Mouse (Mus musculus) neural tube, embryonic 15.5 days (tissue): ENCODE results near the gene Ackr3. TPM values are rescaled to one million over a fixed set of nuclear protein-coding genes. Genes with fewer than 3 reads are reported as not detected.

Source experiments
- ATAC-seq: fragments of 200-750 bp; cut with Nextera tagmentation; 2 replicates; pipeline ENCODE4 v1.8.0; 2017; ENCODE audit warnings: mild to moderate bottlenecking, moderate TSS enrichment, moderate library complexity; ENCODE audit not compliant: low FRiP score
- H3K27ac ChIP-seq: fragments of 300-500 bp; sonication (generic); replicated peaks from 2 replicates; pipeline ENCODE4 v1.5.1; 2015; ENCODE audit warnings: mild to moderate bottlenecking, inconsistent platforms
- H3K27me3 ChIP-seq: fragments of 300-500 bp; sonication (generic); replicated peaks from 2 replicates; pipeline ENCODE4 v1.6.1; 2015; ENCODE audit warnings: inconsistent platforms
- H3K36me3 ChIP-seq: fragments of 300-500 bp; sonication (generic); 2 replicates; pipeline ENCODE4 v1.6.1; 2015; ENCODE audit warnings: inconsistent platforms
- H3K4me1 ChIP-seq: fragments of 300-500 bp; sonication (generic); 2 replicates; pipeline ENCODE4 v1.6.1; 2015; ENCODE audit warnings: inconsistent platforms
- H3K4me2 ChIP-seq: fragments of 300-500 bp; sonication (generic); 2 replicates; pipeline ENCODE4 v1.6.1; 2015; ENCODE audit warnings: inconsistent platforms, mild to moderate bottlenecking, moderate library complexity
- H3K4me3 ChIP-seq: fragments of 300-500 bp; sonication (generic); replicated peaks from 2 replicates; pipeline ENCODE4 v1.5.1; 2015; ENCODE audit warnings: mild to moderate bottlenecking, inconsistent platforms
- H3K9ac ChIP-seq: fragments of 300-500 bp; sonication (generic); replicated peaks from 2 replicates; pipeline ENCODE4 v1.6.1; 2015; ENCODE audit warnings: mild to moderate bottlenecking, inconsistent platforms
- H3K9me3 ChIP-seq: fragments of 300-500 bp; sonication (generic); replicated peaks from 2 replicates; pipeline ENCODE4 v1.6.1; 2016; ENCODE audit warnings: inconsistent platforms
- WGBS: fragments of 180-500 bp; shearing (Covaris S2); methylation state at CpG from one replicate; pipeline ENCODE4 v1.1.7; 2015; ENCODE audit warnings: mixed read lengths; 5-methylcytosine and 5-hydroxymethylcytosine counted together
- polyA plus RNA-seq: library from polyadenylated mRNA; unstranded; fragments of >200 nt; fragmentation: Nextera tagmentation; extraction: Ambion mirVana; gene quantifications from 2 replicates; pipeline ENCODE4 v1.2.1, GENCODE M21; 2015

The Ackr3 gene
- polyA plus RNA-seq, 1 experiment from 2014 or later = 7.5 TPM

GRCm38 (mm10) chr1:90246800-90247199 is 43.0 kb downstream of the Ackr3 start:
- WGBS = 47% methylated on average over 1 of the region's 1 CpGs
- ATAC-seq = no peak

DNA sequence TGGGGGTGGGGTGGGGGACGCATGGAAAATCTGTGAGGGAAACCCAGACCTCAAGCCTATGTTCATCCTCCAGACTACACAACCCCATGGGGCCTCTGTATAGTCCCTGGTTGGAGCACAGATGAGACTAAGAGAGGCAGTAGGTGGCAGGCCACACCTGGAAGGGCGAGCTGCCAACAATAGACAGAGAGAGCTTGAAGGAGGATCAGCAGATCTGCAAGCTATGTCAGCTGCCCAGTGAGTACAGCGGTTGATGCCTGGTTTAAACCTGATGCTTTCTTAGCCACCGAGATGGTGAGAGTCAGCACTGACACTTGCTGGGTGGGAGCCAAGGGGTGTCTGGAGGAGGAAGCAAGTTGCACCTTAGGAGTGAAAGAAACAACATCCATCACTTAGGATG is 43.5 kb downstream of the Ackr3 start:
- ATAC-seq = no peak
- Histone ChIP-seq H3K27me3 (no peaks in the 10 kb centered on the region), H3K4me2 (no peak overlapping the region), H3K9ac (no peak overlapping the region), H3K4me3 (no peak overlapping the region), H3K9me3 (no peaks in the 10 kb centered on the region), H3K36me3 (no peaks in the 10 kb centered on the region), H3K27ac (no peak overlapping the region), H3K4me1 (0 out of 2 replicates have a peak, but pooled peaks cover 5% of the 10 kb centered on the region)
- WGBS = 69% methylated on average over 4 of the region's 4 CpGs

More at GRCm38 (mm10) chr1:90246800-90247199, 43.0 kb downstream of the Ackr3 start:
- H3K4me3 ChIP-seq = no peak overlapping the region
- H3K27me3 ChIP-seq = no peaks in the 10 kb centered on the region
- H3K36me3 ChIP-seq = no peaks in the 10 kb centered on the region
- H3K9me3 ChIP-seq = no peaks in the 10 kb centered on the region
- H3K4me1 ChIP-seq = 0 out of 2 replicates have a peak, but pooled peaks cover 5% of the 10 kb centered on the region
- H3K4me2 ChIP-seq = no peak overlapping the region
- no peak overlapping the region for H3K27ac ChIP-seq
- no peak overlapping the region for H3K9ac ChIP-seq

DNA sequence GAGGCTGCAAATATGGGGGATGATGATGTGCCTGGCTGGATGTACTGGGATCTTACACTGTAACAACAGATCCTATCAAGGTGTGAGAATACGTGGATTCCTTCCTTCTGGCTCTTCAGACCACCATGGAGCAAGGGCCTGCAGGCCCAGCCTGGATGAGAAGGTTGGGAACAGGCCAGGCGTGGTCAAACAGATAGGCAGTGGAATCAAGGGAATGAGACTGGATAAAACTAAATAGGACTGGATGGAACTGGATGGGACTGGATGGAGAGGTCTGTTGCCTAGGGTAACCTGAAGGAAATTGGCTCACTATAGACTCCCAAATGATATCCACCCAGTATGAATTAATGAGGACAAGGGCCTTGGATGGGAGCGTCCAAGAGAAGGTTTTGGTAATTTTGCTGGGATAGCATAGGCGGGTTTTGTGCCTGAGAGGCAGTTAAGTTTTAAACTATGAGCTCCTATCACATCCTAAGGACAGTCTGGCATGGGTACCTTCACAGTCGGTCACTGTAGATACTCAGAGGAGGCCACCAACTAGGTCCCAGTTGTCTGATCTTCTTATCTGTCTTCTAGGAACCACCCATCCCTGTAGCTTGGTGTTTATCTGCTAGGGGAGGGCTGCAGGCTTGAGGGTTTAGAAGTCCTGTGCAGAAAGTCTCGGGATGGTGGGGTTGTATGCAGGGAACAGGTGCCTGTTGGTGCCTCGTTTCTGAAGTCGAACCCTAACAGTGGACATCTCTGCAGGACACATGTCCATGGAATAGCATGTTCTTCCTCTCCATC is 44.2 kb downstream of the Ackr3 start:
- Histone ChIP-seq H3K4me3 (no peak overlapping the region), H3K4me1 (0 out of 2 replicates have a peak, but pooled peaks cover 5% of the 10 kb centered on the region), H3K27me3 (no peaks in the 10 kb centered on the region), H3K27ac (no peak overlapping the region), H3K36me3 (no peaks in the 10 kb centered on the region), H3K4me2 (no peak overlapping the region), H3K9me3 (no peaks in the 10 kb centered on the region), H3K9ac (no peak overlapping the region)
- WGBS = 95% methylated on average over 8 of the region's 8 CpGs
- no peak for ATAC-seq

DNA sequence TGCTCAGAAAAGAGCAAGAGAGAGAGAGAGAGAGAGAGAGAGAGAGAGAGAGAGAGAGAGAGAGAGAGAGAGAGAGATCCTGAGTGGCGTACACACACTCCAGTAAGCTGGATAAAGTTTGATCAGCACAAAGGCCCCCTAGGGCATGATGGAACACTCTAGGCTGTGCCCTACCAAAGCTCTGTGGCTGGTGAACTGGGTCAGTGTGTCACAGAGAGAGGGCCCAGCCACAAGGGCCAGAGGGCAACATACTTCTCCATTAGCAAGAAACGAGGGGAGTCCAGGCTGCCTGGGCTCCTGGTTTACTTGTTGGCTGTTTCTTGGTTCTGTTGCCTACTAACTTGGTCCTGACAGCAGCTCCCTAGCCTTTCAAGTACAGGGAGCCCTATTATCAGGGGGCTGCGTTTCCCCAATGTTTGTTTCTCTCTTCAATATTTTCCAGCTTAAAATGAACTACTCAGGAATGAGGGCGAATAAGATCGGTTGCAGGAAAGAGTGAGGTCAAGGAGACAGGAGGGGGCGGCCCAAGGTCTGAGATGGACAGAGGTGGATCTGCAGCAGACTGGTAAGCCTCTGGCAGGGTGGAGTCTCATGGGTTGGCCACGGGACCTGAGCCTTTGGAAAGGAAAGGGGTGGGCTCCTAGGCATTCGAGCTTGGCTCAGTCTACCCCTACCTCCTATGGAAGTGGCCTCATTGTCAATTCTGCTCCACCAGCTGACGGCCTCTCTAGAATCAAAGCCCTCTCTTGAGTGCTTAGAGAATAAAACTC is 45.4 kb downstream of the Ackr3 start:
- H3K4me2 ChIP-seq = no peak overlapping the region
- H3K27me3 ChIP-seq = no peaks in the 10 kb centered on the region
- WGBS = 78% methylated on average over 9 of the region's 9 CpGs
- no peak overlapping the region for H3K27ac ChIP-seq
- no peak for ATAC-seq
- no peak overlapping the region for H3K9ac ChIP-seq
- no peaks in the 10 kb centered on the region for H3K36me3 ChIP-seq
- 0 out of 2 replicates have a peak, but pooled peaks cover 5% of the 10 kb centered on the region for H3K4me1 ChIP-seq
- no peak overlapping the region for H3K4me3 ChIP-seq
- no peaks in the 10 kb centered on the region for H3K9me3 ChIP-seq

DNA sequence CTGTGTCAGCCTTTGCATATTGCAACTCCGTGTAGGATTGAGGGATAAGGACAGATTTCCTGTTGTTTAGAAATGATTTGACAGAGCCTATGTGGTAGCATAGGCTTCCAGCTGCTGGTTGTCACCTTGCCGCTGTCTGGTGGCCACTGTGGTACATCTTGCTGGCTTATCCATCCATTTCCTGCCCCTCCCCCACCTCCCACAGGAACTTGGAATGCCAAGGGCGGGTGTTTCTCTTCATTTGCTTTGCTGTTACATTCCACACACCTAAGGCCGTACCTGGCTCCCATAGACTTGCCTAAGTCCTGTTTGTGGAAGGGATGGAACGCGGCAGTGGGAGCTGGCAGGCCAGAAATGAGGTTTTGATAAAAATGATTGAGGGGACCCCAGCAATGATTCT is 46.6 kb downstream of the Ackr3 start:
- 82% methylated on average over 6 of the region's 6 CpGs for WGBS

GRCm38 (mm10) chr1:90251156-90251555 is 47.4 kb downstream of the Ackr3 start:
- no peak for ATAC-seq
- Histone ChIP-seq H3K4me3 (no peak overlapping the region), H3K9ac (no peak overlapping the region), H3K4me1 (0 out of 2 replicates have a peak, but pooled peaks cover 5% of the 10 kb centered on the region), H3K27me3 (no peaks in the 10 kb centered on the region), H3K4me2 (no peak overlapping the region), H3K27ac (no peak overlapping the region), H3K36me3 (no peaks in the 10 kb centered on the region), H3K9me3 (no peaks in the 10 kb centered on the region)
- WGBS = 71% methylated on average over 3 of the region's 3 CpGs

More for the DNA sequence above, 46.6 kb downstream of the Ackr3 start:
- Histone ChIP-seq H3K9ac (no peak overlapping the region), H3K36me3 (no peaks in the 10 kb centered on the region), H3K4me3 (no peak overlapping the region), H3K4me2 (no peak overlapping the region), H3K27ac (no peak overlapping the region), H3K27me3 (no peaks in the 10 kb centered on the region), H3K4me1 (0 out of 2 replicates have a peak, but pooled peaks cover 5% of the 10 kb centered on the region), H3K9me3 (no peaks in the 10 kb centered on the region)
- no peak for ATAC-seq

GRCm38 (mm10) chr1:90253465-90253864 is 49.7 kb downstream of the Ackr3 start:
- ATAC-seq = no peak
- no peaks in the 10 kb centered on the region for H3K27me3 ChIP-seq
- 0 out of 2 replicates have a peak, but pooled peaks cover 5% of the 10 kb centered on the region for H3K4me1 ChIP-seq
- H3K4me3 ChIP-seq = no peak overlapping the region
- no peaks in the 10 kb centered on the region for H3K36me3 ChIP-seq
- H3K27ac ChIP-seq = no peak overlapping the region
- H3K9me3 ChIP-seq = no peaks in the 10 kb centered on the region
- WGBS = 40% methylated on average over 10 of the region's 10 CpGs
- H3K4me2 ChIP-seq = no peak overlapping the region
- no peak overlapping the region for H3K9ac ChIP-seq

GRCm38 (mm10) chr1:90258253-90258887 is 54.6 kb downstream of the Ackr3 start:
- no peaks in the 10 kb centered on the region for H3K27me3 ChIP-seq
- 83% methylated on average over 11 of the region's 11 CpGs for WGBS
- no peak for ATAC-seq
- no peak overlapping the region for H3K27ac ChIP-seq
- no peaks in the 10 kb centered on the region for H3K36me3 ChIP-seq
- no peaks in the 10 kb centered on the region for H3K4me1 ChIP-seq
- H3K4me2 ChIP-seq = no peak overlapping the region
- no peak overlapping the region for H3K9ac ChIP-seq
- no peak overlapping the region for H3K4me3 ChIP-seq
- no peaks in the 10 kb centered on the region for H3K9me3 ChIP-seq

GRCm38 (mm10) chr1:90260704-90261581 is 57.2 kb downstream of the Ackr3 start:
- Histone ChIP-seq H3K4me1 (no peaks in the 10 kb centered on the region), H3K9ac (no peak overlapping the region), H3K36me3 (no peaks in the 10 kb centered on the region), H3K27ac (no peak overlapping the region), H3K27me3 (no peaks in the 10 kb centered on the region), H3K4me2 (no peak overlapping the region), H3K9me3 (no peaks in the 10 kb centered on the region), H3K4me3 (no peak overlapping the region)
- WGBS = 95% methylated on average over 11 of the region's 11 CpGs
- no peak for ATAC-seq

GRCm38 (mm10) chr1:90262380-90262779 is 58.6 kb downstream of the Ackr3 start:
- Histone ChIP-seq H3K4me2 (no peak overlapping the region), H3K9me3 (no peaks in the 10 kb centered on the region), H3K36me3 (no peaks in the 10 kb centered on the region), H3K27me3 (0 out of 2 replicates have a peak, but pooled peaks cover 3% of the 10 kb centered on the region), H3K4me3 (no peak overlapping the region), H3K27ac (no peak overlapping the region), H3K9ac (no peak overlapping the region), H3K4me1 (no peaks in the 10 kb centered on the region)
- WGBS = 82% methylated on average over 8 of the region's 8 CpGs
- no peak for ATAC-seq
